Mouse (Mus musculus) thymus, postnatal 0 days (tissue): Measurements from ENCODE around the gene Palld. TPM values are rescaled to one million over a fixed set of nuclear protein-coding genes. Genes with fewer than 3 reads are reported as not detected.
A peak's percentile ranks its signal among the peaks of the same experiment; 100 is the strongest.

Source experiments
- DNase-seq: peaks from one replicate; pipeline ENCODE4 v3.0.0-alpha.2; 2015; ENCODE audit warnings: low spot score
- polyA plus RNA-seq: library from polyadenylated mRNA; unstranded; fragments of >200 nt; fragmentation: Nextera tagmentation; extraction: Ambion mirVana; gene quantifications from 2 replicates; pipeline ENCODE4 v1.2.1, GENCODE M21; 2015

Gene Palld
- 26.2 and 28.5 TPM in 2 replicates for polyA plus RNA-seq

DNA sequence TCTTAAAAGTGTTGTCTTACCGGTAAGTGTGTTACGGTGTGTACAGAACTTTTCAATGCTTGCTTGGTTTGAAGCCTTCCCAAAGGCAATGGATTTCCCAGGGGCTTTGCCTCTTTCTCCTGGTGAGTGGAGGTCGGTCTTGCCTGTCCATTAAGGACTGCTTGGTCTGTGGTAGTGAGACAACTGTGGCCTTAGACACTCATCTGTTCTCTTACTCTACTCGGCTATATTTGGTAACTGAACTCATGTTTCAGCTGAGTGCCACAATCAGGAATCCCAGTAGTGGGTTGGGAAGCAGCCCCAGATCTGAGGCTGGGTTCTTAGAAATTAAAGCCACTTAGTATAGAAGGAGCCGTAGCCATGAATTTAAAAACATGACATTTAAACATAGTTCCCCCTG lies at the start of gene Palld:
Palld (minus strand) TSS at position 170 of the 400 bp plus-strand sequence.
- no peak for DNase-seq

DNA sequence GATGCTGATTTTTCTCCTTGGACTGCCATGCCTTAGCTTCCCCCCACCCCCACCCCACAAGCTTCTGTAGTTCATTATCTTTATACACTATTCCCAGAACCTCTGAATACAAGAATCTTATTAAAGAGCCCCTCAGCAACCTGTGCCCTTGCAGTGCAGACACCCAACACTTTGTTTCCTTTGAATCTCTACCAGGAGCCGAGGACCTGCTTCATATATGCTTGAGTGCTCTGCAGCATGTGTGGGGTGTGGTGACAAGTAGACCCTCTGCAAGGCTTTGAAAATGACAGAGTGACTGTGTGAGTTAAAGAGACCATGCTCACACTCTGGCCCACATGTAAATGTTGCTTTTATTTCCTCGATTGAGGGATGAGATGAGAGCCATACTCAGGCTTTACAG lies 35.1 kb upstream of the Palld start:
- no peak for DNase-seq

DNA sequence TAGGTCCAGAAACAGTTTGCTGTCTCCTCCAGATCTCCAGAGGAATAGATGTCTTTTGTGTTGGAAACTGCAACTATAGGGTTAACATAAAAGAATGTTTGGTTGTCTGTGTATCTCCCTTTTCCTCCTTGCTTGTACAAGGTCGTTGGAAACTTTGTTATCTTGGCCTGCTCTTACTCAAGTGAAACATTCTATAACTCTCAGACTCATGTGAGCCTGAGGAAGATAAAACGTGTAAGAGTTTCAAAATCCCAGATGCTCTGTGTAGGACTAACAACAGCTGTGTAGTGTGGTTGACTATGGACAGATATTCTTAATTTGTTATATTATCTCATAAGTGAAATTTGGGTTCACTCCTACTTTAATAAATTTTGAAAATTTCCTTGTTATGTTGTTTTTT lies 30.8 kb upstream of the Palld start:
- no peak for DNase-seq

DNA sequence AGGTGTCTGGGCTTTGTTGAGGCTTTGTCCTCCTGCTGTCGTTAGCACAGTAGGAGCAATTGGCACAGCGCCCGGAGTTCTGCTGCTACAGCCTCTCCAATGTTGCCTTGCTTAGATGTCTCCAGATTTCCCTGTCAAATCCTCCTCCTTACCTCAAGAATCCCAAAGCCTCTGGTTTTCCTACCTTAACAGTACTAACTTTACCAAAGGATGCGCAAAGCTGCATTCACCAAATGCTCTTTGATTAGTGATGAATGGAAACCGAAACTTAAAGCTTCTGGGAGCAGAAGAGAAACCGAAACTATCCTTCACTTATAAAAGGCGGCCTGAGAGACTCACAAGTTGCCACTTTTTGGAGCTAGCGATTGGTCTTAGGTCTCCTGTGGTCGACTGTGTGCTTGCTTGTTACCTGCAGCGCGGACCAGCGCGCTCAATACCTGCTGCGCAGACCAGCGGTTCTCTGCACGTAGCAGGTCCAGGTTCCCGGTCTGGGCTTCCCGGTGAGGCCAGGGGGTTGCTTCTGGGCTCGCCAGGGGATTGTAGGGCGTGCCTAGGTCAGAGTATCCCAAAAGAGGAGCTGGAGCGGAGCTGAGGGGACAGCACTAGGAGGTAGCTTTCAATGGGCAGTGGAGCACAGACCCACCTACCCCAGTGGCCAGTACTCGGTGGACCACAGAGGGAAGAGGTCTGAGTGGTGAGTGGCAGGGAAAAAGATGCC lies 25.4 kb upstream of the Palld start, which contains the start of gene Ddx60:
Ddx60 (plus strand) TSS at position 311 of the 718 bp plus-strand sequence.
- peak; percentile 55 for DNase-seq

DNA sequence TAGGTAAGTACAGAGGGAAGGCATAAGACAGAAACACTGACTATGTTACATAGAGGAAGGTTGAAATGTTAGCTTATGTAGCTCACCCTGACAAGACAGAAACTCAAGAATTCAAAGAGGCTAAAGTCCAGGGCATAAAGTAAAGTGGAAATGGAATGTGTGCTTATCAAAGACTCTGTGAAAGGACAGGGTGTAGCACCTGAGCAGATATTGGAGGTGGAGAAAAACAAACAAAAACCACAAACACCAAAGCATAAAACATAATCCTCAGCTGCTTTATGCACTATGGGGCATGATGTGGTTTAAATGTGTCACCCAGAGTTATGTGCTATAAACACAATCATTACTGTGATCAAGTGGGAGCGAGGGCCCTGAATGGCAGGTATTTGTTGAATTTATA lies 22.0 kb upstream of the Palld start:
- no peak for DNase-seq

DNA sequence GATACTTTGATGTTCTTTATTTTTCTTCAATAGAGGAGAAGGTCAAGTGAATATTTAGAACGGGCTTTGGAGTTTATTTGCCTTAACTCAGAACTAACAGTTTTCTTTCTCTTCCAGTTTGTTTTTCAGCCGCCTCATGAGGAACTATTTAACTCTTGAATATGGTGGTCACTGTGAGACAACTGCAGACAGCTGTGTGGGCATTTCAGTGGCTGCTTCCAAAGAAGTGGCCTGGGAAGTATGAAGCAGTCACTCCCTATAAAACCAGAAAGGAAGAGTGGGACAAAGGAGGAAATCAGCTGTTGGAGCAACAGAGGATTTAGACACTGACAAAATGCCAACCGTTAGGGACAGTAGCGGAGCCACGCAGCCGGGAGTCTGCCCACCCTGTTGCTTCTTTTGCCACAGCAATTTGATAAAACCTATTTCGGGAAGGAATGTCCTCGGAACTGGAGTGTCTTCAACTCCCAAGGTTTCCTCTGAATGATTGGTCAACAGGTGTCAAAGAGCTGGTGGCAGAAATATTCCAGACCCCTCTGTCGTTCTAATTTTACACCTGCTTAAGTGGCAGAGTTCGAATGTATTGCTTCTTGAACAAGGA lies 19.1 kb upstream of the Palld start:
- DNase-seq, result no peak

DNA sequence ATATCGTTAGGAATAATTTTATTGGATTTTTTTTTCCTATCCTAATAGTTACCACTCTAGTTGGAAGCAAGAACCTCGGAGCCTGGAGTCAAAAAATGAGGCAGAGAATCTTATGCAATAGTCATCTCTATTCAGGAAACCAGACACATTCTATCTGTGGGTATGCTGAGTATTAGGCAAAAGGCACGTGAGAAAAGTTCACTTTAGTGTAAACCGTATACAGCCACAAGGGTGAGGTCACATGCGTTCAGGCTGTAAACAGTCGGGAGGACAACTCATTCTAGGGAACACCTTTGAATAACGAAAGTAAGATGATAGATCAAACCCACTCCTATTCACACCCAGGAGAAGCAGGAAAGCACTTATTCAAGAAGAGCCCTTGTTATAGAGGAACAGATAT lies 17.9 kb upstream of the Palld start:
- DNase-seq, result no peak

DNA sequence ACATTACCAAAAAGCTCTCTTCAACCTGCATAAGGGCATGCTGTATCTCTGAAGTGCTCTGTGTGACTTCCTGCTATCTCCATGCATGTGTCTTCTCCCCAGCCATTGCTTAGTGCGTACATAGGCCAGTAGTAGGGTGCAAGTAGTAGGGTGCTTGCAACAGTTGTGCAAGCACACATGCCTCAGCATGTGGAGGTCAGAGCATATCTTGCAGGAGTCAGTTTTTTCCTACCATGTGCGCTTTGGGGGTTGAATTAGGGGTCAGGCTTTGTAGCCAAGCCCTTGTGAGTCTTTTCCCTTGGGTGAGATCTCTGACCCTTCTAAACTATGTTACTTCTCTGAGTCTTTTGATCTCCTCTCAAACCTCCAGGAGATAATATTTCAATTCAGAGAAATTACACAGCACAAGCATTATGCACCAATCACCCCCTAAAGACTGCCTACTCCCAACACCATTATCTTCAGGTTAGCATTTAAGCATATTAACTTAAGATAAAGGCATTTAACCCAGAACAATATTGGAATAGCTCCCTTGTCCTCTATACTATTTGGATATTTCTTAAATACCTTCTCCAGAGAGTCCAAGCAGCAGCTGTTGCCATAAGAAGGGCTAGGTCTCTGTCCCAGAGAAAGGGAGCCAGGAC lies 16.8 kb upstream of the Palld start:
- DNase-seq, result no peak

DNA sequence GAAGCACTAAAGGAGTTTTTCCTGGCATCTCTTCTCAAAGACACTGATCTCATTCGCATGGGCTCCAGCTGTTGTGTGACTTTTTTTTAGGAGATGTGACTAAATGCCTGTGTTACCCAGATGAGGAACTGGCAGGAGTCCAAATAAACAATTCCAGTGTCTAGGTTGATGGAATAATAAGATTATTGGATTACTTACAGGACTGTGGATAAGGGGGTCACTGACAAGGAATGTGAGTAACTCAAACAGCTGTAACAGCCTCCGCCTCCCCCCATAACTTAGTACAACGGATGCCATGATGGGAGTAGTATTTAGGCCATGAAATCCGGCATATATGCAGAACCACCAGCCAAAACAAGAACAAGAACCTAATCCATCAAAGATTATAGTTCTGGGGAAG lies 14.8 kb upstream of the Palld start:
- no peak for DNase-seq

DNA sequence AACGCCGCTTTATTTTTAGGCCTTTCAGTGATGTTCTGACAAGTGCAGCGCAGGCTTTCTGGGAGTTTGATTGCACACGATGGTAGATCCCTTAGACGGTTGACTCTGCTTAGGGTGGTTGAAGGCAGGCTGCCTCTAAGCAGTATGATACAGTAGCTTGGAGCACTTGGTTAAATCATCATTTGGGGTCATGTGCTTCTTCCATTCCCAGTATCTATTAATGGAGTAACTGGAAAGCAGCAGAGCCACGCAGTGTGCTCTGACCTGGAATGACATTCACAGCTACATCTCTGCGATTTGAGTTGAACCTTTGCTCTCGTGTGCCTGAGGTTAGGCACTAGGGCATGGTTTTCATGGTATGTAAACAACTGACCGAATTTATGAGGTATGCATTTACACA lies 11.5 kb upstream of the Palld start:
- DNase-seq, result no peak

DNA sequence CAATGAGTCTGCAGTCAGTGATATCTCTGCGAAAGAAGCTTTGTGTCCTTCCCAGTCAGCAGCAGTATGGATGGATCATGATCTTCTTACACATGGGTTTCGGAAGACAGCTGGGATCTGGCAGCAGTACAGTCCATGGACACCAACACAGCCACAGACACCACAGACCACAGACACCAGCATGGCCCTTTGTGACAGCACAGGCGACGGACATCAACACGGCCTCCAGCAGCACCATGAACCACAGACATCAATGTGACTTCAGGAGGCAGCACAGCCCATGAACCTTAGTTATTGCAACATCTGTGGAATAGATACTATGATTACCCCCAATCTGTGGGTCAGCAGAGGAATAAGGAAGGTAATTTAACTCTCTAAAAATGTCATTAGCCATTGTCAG lies 10.3 kb upstream of the Palld start:
- no peak for DNase-seq

DNA sequence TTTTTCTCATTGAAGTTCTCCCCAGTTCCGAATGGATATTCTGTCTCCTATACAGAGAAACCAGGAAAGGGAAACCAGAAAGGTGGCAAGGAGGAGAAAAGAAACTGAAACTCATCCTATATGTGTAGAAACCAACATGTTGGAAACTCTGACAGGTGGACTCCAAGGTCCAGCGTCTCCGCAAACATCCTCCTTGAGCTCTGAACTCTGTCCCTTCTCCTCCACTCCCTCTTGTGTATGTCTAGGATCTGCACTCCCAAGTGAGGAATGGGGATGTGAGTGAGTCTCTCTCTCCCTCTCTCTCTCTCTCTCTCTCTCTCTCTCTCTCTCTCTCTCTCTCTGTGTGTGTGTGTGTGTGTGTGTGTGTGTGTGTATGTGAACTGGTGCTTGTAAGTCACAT lies 6.8 kb upstream of the Palld start:
- no peak for DNase-seq

DNA sequence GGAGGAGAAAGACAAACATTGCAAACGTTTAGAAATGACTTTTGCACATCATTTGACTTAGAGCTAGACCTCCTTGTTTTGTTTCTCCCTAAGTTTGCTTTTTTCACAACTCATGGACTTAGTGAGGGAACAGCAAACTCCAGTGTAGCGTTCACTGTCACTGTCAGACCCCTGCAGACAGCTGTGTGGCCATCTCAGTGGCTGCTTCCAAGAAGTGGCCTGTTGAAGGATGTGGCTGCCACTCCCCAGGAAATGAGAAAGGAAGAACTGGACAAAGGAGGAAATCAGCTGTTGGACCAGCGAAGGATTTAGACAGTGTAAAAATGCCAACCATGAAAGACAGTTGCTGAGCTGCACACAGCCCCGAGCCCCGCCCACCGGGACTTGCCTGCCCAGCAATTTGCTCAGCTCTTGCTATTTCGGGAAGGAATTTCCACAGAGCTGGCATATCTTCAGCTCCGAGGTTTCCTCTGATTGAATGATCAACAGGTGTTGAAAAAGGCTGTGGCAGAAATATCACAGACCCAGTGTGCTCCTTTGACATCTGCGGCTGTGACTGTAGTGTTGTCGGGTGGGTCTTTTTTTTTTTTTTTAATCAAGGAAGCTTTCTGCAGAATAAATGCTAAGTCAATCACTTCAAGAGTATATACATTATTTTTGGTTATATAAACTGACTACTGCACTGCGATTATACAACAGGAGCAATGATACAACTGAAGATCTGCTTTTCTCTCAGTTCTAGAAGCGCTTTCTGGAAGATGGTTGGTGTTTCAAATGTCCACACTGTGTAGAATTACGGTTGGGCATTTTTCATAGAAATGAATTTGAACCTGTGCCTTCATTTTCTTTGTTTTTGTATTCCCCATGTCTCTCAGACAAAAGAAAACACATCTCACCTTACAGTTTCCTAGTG lies 6.1 kb upstream of the Palld start:
- DNase-seq, result no peak

DNA sequence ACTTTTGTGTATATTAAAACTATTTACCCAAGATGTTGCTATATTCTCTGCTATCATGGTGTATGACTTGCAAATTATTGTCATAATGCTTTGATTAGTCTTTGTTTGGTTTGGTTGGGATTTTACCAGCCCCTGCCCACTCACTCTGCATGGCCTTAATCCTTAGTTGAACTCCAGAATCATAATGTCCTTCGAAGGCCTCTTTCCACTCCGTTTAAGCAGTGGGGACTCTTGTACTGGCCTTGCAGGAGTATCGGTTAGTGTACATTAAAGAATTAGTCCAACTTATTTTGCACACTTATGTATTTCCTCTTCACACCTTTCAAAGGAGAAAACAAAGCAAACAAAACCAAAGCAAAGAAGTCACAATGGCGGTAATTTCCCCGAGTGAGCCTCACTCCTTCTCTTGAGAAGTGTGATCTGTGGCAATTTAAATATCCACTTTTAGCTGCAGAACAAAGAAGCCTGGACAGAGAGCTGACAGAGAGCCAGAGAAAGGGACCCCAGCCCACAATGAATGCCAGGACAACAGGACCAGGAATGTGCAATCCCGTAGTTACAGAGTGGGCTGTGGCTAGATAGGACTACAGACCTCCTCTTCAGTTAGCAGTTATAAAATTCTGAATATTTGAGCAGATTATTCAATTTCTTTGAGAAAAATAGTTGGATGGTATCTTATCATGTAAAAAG lies 1.3 kb downstream of the Palld start:
- DNase-seq, result no peak

DNA sequence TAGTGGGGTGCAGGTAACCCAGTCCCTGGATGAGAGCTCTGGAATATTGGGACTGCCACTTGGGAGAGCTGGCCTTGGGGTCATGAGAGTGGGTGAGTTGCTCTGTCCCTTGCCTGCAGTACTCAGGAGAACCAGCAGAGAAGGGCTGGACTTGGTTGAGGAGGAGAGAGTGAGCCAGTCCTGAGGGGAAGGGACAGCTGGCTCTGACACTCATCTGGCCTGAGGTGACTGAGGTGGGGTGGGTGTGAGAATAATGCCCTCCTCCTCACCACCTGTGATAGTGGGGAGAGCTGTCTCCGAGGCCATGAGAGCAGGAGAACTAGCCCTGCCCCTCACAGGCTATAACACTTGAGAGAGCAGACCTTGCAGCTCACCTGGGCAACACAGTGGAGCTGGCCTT lies 5.1 kb downstream of the Palld start:
- no peak for DNase-seq

DNA sequence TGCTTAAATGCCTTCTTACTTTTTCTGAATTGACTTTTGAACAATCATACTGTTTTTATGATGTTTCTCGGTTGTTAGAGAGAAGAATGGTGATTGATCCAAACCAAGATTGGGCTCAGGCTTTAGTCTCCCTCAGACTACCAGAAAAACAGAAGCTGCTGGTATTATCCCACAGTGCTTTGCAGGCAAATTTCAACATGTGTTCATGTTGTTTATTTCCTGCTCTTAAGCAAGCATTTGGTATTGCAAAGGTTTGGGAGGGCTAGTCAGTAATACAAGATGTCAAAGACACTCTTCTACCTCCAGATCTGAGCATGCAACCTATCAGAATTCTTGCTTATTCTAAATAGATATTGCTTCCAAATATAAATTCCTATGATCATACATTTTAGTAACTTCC lies 5.7 kb downstream of the Palld start:
- no peak for DNase-seq

DNA sequence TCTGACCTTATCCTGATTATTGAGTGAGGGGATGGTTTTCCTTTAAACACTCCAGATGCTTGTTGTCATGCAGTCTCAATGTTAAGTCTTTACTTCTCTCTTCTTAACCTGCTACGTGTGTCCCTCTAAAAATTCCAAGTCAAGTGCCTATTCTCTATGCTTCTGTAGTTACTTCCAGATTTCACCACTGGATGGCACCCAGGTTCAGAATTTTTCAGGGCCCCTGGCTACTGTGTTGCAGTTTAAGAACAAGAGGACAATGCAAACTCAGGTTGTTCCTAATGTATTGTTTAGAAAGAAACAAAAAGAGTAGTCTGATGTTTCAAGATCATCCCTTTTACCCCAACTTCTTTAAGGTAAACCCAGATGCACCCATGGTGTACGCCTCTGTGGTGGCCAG lies 8.4 kb downstream of the Palld start:
- peak; percentile 12 for DNase-seq

DNA sequence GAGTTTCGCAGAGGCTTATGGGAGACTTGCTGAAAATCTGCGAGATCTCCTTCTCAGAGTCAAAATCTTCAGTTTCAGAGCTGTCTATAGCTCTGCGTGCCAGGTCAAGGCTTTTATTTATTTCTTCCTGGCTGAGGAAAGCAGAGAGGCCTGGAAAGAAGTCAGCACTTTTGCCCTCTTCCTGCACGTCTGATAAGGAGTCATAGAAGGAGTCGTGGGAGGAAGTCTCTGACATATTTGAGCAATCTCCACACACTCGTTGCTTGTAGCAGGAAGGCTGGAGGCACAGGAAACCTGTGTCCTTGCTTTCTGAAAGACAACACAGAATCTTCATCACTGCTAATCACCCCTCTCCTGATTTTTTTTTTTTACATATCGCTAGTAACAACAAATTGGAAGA lies 24.9 kb downstream of the Palld start:
- no peak for DNase-seq

DNA sequence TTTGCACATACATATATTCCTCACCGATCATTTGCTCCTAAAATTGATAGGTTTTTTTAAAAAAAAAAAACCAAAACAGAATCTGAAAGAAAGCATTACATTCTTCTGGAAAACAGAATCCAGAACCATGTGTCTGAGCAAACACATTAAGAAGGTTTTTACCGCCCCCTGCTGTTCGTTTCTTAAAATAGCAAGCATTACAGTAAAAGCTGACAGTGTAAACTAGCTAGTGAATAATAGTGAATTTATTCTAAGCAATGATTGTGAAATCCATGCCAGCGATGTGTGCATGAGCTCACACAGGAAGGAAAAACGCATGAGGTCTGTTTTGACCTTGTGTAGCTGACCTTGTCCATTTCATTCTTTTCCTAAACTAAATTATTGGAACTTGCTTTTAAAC lies 27.2 kb downstream of the Palld start:
- peak; percentile 47 for DNase-seq

DNA sequence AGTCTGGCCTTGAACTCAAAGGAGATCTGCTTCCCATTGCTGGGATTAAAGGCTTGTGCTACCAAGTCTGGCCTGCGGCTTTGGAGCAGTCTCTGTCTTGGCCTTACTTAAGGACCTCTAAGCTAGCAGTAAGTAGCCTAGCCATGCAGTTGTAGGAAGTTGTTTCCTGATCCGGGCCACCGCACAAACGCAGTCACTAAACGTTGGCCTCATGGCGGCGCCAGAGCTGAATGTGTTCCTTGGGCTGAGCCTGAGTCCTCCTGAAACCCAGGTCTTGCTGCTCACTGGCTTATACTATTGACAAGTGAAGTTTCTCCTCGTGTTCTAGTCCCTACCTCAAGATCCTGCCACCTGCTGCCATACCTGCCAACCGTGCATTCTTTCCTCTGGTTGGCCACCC lies 28.5 kb downstream of the Palld start:
- DNase-seq, result no peak

DNA sequence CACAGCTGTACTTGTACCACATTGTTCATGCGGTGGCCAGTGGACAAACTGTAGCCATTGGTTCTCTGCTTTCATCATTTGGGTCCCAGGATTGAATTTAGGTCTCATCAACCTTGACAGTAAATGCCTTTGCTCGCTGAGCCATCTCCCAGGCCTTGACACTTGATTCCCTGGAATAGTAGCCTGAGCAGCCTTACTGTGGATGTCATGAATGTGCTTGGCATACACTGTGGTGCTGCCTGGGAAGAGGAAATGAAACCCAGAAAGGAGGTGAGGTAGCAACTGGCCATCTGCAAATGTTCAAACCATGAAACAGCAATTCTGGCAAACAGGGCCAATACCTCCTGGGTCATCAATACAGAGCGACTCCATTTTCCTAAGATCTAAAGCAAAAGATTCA lies 34.0 kb downstream of the Palld start:
- no peak for DNase-seq
